Mouse (Mus musculus) embryonic fibroblast, embryonic 13.5 days (primary cell): ENCODE data around the gene Abcg4. TPM values are rescaled to one million over a fixed set of nuclear protein-coding genes. Genes with fewer than 3 reads are reported as not detected.

ENCODE experiments used
- H3K27ac ChIP-seq: 2 replicates; pipeline ENCODE4 v1.5.1; 2012; ENCODE audit warnings: low read length, control low read depth, inconsistent platforms; ENCODE audit not compliant: insufficient read depth
- H3K4me1 ChIP-seq: 2 replicates; pipeline ENCODE4 v1.6.1; 2011; ENCODE audit warnings: low read length; ENCODE audit not compliant: control insufficient read depth, insufficient read depth
- H3K4me3 ChIP-seq: 2 replicates; pipeline ENCODE4 v1.5.1; 2011; ENCODE audit warnings: mild to moderate bottlenecking, control low read depth, low read length; ENCODE audit not compliant: insufficient read depth
- CTCF ChIP-seq: IDR thresholded peaks from 2 replicates; pipeline ENCODE4 v1.5.1; 2011; ENCODE audit warnings: mild to moderate bottlenecking, control low read depth, low read length, moderate library complexity, borderline replicate concordance; ENCODE audit not compliant: insufficient read depth
- POLR2A ChIP-seq: IDR thresholded peaks from 2 replicates; pipeline ENCODE4 v1.6.1; 2011; ENCODE audit warnings: low read depth, mild to moderate bottlenecking, control low read depth, low read length, moderate library complexity
- polyA plus RNA-seq: library from polyadenylated mRNA; stranded (reverse); fragments of >200 nt; gene quantifications from 2 replicates; pipeline ENCODE4 v1.2.4, GENCODE M21; 2011; ENCODE audit warnings: low read depth; ENCODE audit not compliant: missing spikeins, insufficient read length

Gene Abcg4
- polyA plus RNA-seq, 1 experiment = 1.6 TPM

- no peak for TF ChIP-seq POLR2A
- TF ChIP-seq CTCF = no peak
- Histone ChIP-seq H3K27ac (no peak overlapping the region), H3K4me3 (no peak overlapping the region), H3K4me1 (no peaks in the 10 kb centered on the region)
These were observed 2.1 kb downstream of the Abcg4 start for GRCm38 (mm10) chr9:44286256-44286850.

- Histone ChIP-seq H3K27ac (no peak overlapping the region), H3K4me1 (no peaks in the 10 kb centered on the region), H3K4me3 (no peak overlapping the region)
- no peak for TF ChIP-seq POLR2A
- TF ChIP-seq CTCF = no peak
These were observed 5.2 kb downstream of the Abcg4 start for GRCm38 (mm10) chr9:44283183-44283582.

GRCm38 (mm10) chr9:44269973-44270372 lies 18.4 kb downstream of the Abcg4 start:
- TF ChIP-seq CTCF = no peak
- no peak for TF ChIP-seq POLR2A
- Histone ChIP-seq H3K4me3 (no peak overlapping the region), H3K27ac (no peak overlapping the region), H3K4me1 (peaks cover 5% of the 10 kb centered on the region; the same call in 1 of the 2 replicates)

- TF ChIP-seq CTCF = no peak
- no peak for TF ChIP-seq POLR2A
- Histone ChIP-seq H3K4me1 (peaks cover 5% of the 10 kb centered on the region; the same call in 1 of the 2 replicates), H3K27ac (no peak overlapping the region), H3K4me3 (no peak overlapping the region)
These were observed 19.3 kb downstream of the Abcg4 start for GRCm38 (mm10) chr9:44269077-44269476.

- Histone ChIP-seq H3K4me1 (peaks cover 5% of the 10 kb centered on the region; the same call in 1 of the 2 replicates), H3K4me3 (peak within 1 kb of the TSS; percentile 31), H3K27ac (peak within 1 kb of the TSS; percentile 36; the same call in 1 of the 2 replicates)
- TF ChIP-seq CTCF = no peak
- no peak for TF ChIP-seq POLR2A
These were observed 20.0 kb downstream of the Abcg4 start, which contains the start of gene Nlrx1 for GRCm38 (mm10) chr9:44268432-44268831. Gene Nlrx1 (minus strand): TSS chr9:44268599.

GRCm38 (mm10) chr9:44268027-44268360 lies 20.4 kb downstream of the Abcg4 start:
- H3K4me3 ChIP-seq = peak overlapping the region; percentile 31
- H3K4me1 ChIP-seq = peaks cover 5% of the 10 kb centered on the region; the same call in 1 of the 2 replicates
- peak overlapping the region; percentile 36; the same call in 1 of the 2 replicates for H3K27ac ChIP-seq
- peak; percentile 53; the same call in 1 of the 2 replicates for TF ChIP-seq CTCF
- TF ChIP-seq POLR2A = 0 out of 2 replicates have a peak, but pooled peaks have one; percentile 72

- peaks cover 5% of the 10 kb centered on the region; the same call in 1 of the 2 replicates for H3K4me1 ChIP-seq
- peak overlapping the region; percentile 31 for H3K4me3 ChIP-seq
- TF ChIP-seq POLR2A (peak; percentile 45), CTCF (no peak)
- H3K27ac ChIP-seq = peak overlapping the region; percentile 36; the same call in 1 of the 2 replicates
These were observed 20.9 kb downstream of the Abcg4 start for GRCm38 (mm10) chr9:44267319-44268026.

GRCm38 (mm10) chr9:44266478-44267226 lies 21.8 kb downstream of the Abcg4 start:
- peaks cover 5% of the 10 kb centered on the region; the same call in 1 of the 2 replicates for H3K4me1 ChIP-seq
- H3K4me3 ChIP-seq = no peak overlapping the region
- TF ChIP-seq POLR2A = no peak
- no peak for TF ChIP-seq CTCF
- H3K27ac ChIP-seq = no peak overlapping the region

GRCm38 (mm10) chr9:44261388-44261787 lies 27.0 kb downstream of the Abcg4 start:
- H3K4me3 ChIP-seq = no peak overlapping the region
- H3K27ac ChIP-seq = no peak overlapping the region
- TF ChIP-seq POLR2A (no peak), CTCF (no peak)
- H3K4me1 ChIP-seq = no peaks in the 10 kb centered on the region

- no peak for TF ChIP-seq CTCF
- TF ChIP-seq POLR2A = no peak
- Histone ChIP-seq H3K27ac (no peak overlapping the region), H3K4me3 (no peak overlapping the region), H3K4me1 (no peaks in the 10 kb centered on the region)
These were observed 29.4 kb downstream of the Abcg4 start for GRCm38 (mm10) chr9:44259014-44259413.
